Mouse (Mus musculus) CD4-positive naive resting alpha-beta T cell, adult 76 days (primary cell): ENCODE results near the gene 1190002N15Rik. TPM values are rescaled to one million over a fixed set of nuclear protein-coding genes. Genes with fewer than 3 reads are reported as not detected.

Experiments used
- total RNA-seq: library from RNA; stranded (reverse); gene quantifications from one replicate; pipeline ENCODE4 v1.2.4, GENCODE M21; 2023

Gene 1190002N15Rik
- total RNA-seq = 11.9 TPM

GRCm38 (mm10) chr9:94537970-94538822 is at the start of gene 1190002N15Rik:
1190002N15Rik (minus strand) TSS chr9:94538081.

Other genes starting within 250 kb of the 1190002N15Rik start
- gene Slc9a9, start 131.8 kb upstream of the 1190002N15Rik start, total RNA-seq = 55.1 TPM